Mouse (Mus musculus): Measurements from ENCODE around the gene Csrp3.

DNA sequence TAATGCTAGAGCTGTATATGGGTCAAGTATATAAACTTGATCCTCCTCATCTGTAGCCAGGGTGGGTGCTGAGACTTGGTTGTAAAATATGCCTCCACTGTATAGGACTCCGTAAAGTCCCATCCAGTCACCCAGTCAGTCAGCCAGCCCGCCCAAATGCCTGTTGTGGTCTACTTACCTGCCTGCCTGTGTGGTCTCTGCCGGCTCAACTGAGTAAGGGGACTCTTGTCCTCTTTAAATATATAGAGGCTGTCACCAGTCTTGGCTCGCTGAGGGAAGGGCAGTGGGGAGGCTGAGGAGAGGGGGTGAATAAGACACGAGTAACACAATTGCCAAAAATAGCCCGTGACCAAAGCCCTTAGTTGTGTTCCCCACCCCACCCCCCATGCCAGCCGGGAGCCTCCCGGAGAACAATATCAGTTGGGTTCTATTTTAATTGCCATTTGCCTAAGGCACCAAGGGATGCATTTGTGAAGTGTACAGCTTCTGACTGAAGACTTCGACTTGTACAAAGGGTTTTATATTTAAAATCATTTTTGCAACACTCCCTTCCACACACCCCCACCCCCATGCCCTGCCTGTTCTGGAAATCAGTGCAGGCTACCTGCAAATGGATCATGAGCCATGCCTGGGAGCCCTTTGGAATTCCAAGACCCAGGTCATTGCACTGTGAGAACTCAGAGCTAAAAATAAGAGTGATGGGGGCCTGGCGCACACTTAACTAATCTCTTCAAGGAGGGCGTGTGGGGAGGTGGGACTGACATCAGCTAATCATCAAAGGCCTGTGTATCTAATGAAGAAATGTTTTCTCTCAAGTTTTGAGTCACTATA, at the start of gene Csrp3:
- TF ChIP-seq FLI1 (IDR thresholded peaks at IDR 0.05; ENCODE audit: low read length): no peak
- TF ChIP-seq GATA1 (IDR thresholded peaks at IDR 0.05; ENCODE audit: borderline replicate concordance, low read length): no peak
